Mouse (Mus musculus): ENCODE results near the gene Arvcf.

DNA sequence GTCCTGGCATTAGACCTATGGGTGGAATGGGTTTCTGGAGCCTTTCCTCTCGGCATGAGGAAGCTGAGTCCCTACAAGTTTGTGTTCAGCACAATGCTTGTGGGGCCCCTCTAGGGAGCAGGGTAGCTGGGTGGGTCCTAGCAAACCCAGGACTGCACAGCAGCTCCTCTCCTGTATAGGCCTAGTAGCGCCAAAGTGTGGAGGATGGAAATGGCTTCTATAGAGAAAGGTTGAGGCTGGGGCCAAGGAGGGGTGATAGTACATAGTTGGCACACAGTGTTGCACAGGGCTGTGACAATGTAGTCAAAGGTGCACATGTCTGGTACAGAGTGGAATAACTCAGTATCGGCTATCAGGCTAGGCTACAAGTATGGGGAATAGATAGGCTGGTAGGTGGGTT lies 46.1 kb downstream of the Arvcf start:
- TF ChIP-seq CTCF (IDR thresholded peaks at IDR 0.05; ENCODE audit: control insufficient read depth, insufficient read depth, low read length) (no peak), POLR2A (IDR thresholded peaks at IDR 0.05; ENCODE audit: borderline replicate concordance, control insufficient read depth, low read depth, low read length) (no peak)
